Mouse (Mus musculus): ENCODE measurements around the gene Gm17387. TPM values are rescaled to one million over a fixed set of nuclear protein-coding genes. Genes with fewer than 3 reads are reported as not detected.

Gene Gm17387
- total and polyA plus RNA-seq, 2 experiments from 2014 or later: not detected

DNA sequence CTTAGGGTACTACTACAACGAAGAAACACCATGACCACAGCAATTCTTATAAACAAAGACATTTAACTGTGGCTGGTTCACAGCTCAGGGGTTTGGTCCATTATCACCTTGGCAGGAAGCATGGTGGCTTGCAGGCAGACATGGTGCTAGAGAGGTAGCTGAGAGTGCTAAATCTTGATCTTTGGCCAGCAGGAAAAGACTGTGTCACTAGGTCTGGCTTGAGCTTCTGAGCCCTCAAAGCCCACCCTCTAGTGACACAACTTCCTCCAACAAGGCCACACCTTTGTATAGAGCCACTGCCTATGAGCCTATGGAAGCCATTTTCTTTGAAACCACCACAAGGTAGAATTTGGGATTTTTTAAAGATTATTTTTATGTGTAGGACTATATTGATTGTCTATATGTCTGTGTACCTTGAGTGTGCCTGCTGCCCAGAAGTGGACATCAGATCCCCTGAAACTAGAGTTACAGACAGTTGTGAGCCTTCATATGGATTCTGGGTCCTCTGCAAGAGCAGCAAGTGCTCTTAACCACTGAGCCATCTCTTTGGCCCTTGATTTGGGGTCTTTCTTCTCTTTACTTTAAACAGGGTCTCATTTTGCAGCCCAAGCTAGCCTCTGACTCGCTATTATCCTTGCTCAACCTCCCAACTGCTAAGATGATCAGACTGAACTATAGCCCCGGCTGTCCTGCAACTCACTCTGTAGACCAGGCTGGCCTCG is 10.6 kb downstream of the Gm17387 start:
- TF ChIP-seq CTCF (IDR thresholded peaks at IDR 0.05; ENCODE audit: low read depth): no peak
- no peaks in the 10 kb centered on the region for H3K9me3 ChIP-seq (ENCODE audit: low read length)
- no peak for ATAC-seq
- WGBS: 91% methylated on average over 4 of the region's 4 CpGs
- H3K36me3 ChIP-seq (ENCODE audit: insufficient read depth, low read length): no peaks in the 10 kb centered on the region
- no peaks in the 10 kb centered on the region for H3K4me1 ChIP-seq (ENCODE audit: insufficient read depth, low read length)
- H3K27ac ChIP-seq: no peak overlapping the region
- H3K27me3 ChIP-seq (ENCODE audit: insufficient read depth, low read length): no peaks in the 10 kb centered on the region
- no peak overlapping the region for H3K4me2 ChIP-seq (ENCODE audit: low read depth, low read length)
- H3K9ac ChIP-seq (replicated peaks; ENCODE audit: low read length): no peak overlapping the region
- no peak overlapping the region for H3K4me3 ChIP-seq (ENCODE audit: low read length)
- no peak for DNase-seq (ENCODE audit: low spot score)

- TF ChIP-seq CTCF (IDR thresholded peaks at IDR 0.05; ENCODE audit: low read depth): no peak
- Histone ChIP-seq H3K4me1 (ENCODE audit: insufficient read depth, low read length) (no peaks in the 10 kb centered on the region), H3K36me3 (ENCODE audit: insufficient read depth, low read length) (no peaks in the 10 kb centered on the region), H3K27me3 (ENCODE audit: insufficient read depth, low read length) (no peaks in the 10 kb centered on the region), H3K9me3 (ENCODE audit: low read length) (no peaks in the 10 kb centered on the region), H3K27ac (peak overlapping the region; percentile 77), H3K9ac (replicated peaks; ENCODE audit: low read length) (no peak overlapping the region), H3K4me2 (ENCODE audit: low read depth, low read length) (0 out of 2 replicates have a peak overlapping the region, but pooled peaks have one; percentile 7), H3K4me3 (ENCODE audit: low read length) (no peak overlapping the region)
- 41% methylated on average over 6 of the region's 9 CpGs for WGBS
- DNase-seq (ENCODE audit: low spot score) (no peak), ATAC-seq (no peak)
Measured at GRCm38 (mm10) chr7:141040867-141041606, 12.1 kb downstream of the Gm17387 start.

DNA sequence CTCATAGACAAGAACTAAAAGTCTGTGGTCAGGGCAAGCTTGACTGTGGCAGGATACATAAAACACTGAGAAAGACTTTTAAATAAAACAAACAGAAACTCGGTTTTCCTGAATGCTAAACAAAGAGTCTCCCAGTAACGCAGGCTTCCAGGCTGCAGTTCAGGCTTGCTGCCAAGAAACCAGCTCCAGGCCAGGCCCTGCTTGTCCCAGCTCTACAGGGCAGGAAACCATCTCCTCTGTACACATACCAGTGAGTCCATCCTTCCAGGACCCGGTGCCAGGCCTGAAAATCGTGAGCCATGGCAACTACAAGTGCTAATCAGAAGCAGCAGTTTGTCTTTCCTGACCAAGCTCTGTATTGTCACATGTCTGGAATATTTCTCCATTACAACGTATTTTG is 12.7 kb downstream of the Gm17387 start:
- peak; percentile 78 for DNase-seq (ENCODE audit: low spot score)
- H3K27ac ChIP-seq: peak overlapping the region; percentile 77
- WGBS: 18% methylated on average over 5 of the region's 5 CpGs

DNA sequence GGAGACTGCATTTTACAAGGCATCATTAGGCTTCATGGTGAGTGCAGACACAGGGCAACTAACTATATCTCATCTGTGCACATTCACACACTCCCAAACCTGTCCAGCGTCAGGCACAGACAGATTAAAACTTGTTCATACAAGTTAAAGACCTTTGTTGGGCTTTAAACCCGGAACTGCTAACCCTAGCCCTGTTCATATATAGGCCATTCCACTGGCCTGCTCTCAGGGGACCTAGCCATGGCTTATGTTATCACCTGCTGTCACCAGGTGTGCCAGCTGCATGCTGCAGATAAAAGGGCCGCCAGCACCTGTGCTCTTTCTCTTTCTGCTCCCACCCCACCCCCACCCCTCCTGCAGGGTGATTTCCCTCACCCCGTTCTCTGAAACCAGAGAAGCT is 13.6 kb downstream of the Gm17387 start:
- H3K4me3 ChIP-seq (ENCODE audit: low read length): no peak overlapping the region
- no peak for ATAC-seq
- no peak for TF ChIP-seq CTCF (IDR thresholded peaks at IDR 0.05; ENCODE audit: low read depth)
- no peaks in the 10 kb centered on the region for H3K27me3 ChIP-seq (ENCODE audit: insufficient read depth, low read length)
- no peak overlapping the region for H3K9ac ChIP-seq (replicated peaks; ENCODE audit: low read length)
- H3K9me3 ChIP-seq (ENCODE audit: low read length): no peaks in the 10 kb centered on the region
- no peak overlapping the region for H3K4me2 ChIP-seq (ENCODE audit: low read depth, low read length)
- WGBS: 61% methylated on average over 4 of the region's 4 CpGs
- no peak for DNase-seq (ENCODE audit: low spot score)
- no peaks in the 10 kb centered on the region for H3K36me3 ChIP-seq (ENCODE audit: insufficient read depth, low read length)
- no peak overlapping the region for H3K27ac ChIP-seq
- H3K4me1 ChIP-seq (ENCODE audit: insufficient read depth, low read length): no peaks in the 10 kb centered on the region

More for the DNA sequence above, 12.7 kb downstream of the Gm17387 start:
- Histone ChIP-seq H3K9ac (replicated peaks; ENCODE audit: low read length) (no peak overlapping the region), H3K36me3 (ENCODE audit: insufficient read depth, low read length) (no peaks in the 10 kb centered on the region), H3K27me3 (ENCODE audit: insufficient read depth, low read length) (no peaks in the 10 kb centered on the region), H3K4me3 (ENCODE audit: low read length) (no peak overlapping the region), H3K4me2 (ENCODE audit: low read depth, low read length) (no peak overlapping the region), H3K9me3 (ENCODE audit: low read length) (no peaks in the 10 kb centered on the region), H3K4me1 (ENCODE audit: insufficient read depth, low read length) (no peaks in the 10 kb centered on the region)
- peak; percentile 89 for ATAC-seq
- no peak for TF ChIP-seq CTCF (IDR thresholded peaks at IDR 0.05; ENCODE audit: low read depth)

GRCm38 (mm10) chr7:141046931-141047580 is 18.1 kb downstream of the Gm17387 start:
- no peak for TF ChIP-seq CTCF (IDR thresholded peaks at IDR 0.05; ENCODE audit: low read depth)
- H3K36me3 ChIP-seq (ENCODE audit: insufficient read depth, low read length): no peaks in the 10 kb centered on the region
- ATAC-seq: no peak

GRCm38 (mm10) chr7:141047581-141048225 is 18.8 kb downstream of the Gm17387 start:
- Histone ChIP-seq H3K4me3 (ENCODE audit: low read length) (peak overlapping the region; percentile 39), H3K36me3 (ENCODE audit: insufficient read depth, low read length) (no peaks in the 10 kb centered on the region), H3K4me1 (ENCODE audit: insufficient read depth, low read length) (peaks cover 4% of the 10 kb centered on the region; the same call in 1 of the 2 replicates), H3K27ac (peak overlapping the region; percentile 77), H3K27me3 (ENCODE audit: insufficient read depth, low read length) (no peaks in the 10 kb centered on the region), H3K9ac (replicated peaks; ENCODE audit: low read length) (peak overlapping the region; percentile 28; the same call in 1 of the 2 replicates), H3K4me2 (ENCODE audit: low read depth, low read length) (peak overlapping the region; percentile 84), H3K9me3 (ENCODE audit: low read length) (no peaks in the 10 kb centered on the region)
- ATAC-seq (peak; percentile 92), DNase-seq (ENCODE audit: low spot score) (peak; percentile 78)
- 6% methylated on average over 14 of the region's 19 CpGs for WGBS
- TF ChIP-seq CTCF (IDR thresholded peaks at IDR 0.05; ENCODE audit: low read depth): no peak

More at GRCm38 (mm10) chr7:141046931-141047580, 18.1 kb downstream of the Gm17387 start:
- H3K9ac ChIP-seq (replicated peaks; ENCODE audit: low read length): no peak overlapping the region
- peak overlapping the region; percentile 84 for H3K4me2 ChIP-seq (ENCODE audit: low read depth, low read length)
- no peaks in the 10 kb centered on the region for H3K27me3 ChIP-seq (ENCODE audit: insufficient read depth, low read length)
- 68% methylated on average over 6 of the region's 6 CpGs for WGBS
- H3K4me3 ChIP-seq (ENCODE audit: low read length): no peak overlapping the region
- DNase-seq (ENCODE audit: low spot score): no peak
- H3K4me1 ChIP-seq (ENCODE audit: insufficient read depth, low read length): peaks cover 4% of the 10 kb centered on the region; the same call in 1 of the 2 replicates
- H3K27ac ChIP-seq: peak overlapping the region; percentile 59
- H3K9me3 ChIP-seq (ENCODE audit: low read length): no peaks in the 10 kb centered on the region

Measured in hindbrain, postnatal 0 days (tissue).